Comparison of ENCODE assay signal across 12 mouse cellular contexts in the genomic region with DNA sequence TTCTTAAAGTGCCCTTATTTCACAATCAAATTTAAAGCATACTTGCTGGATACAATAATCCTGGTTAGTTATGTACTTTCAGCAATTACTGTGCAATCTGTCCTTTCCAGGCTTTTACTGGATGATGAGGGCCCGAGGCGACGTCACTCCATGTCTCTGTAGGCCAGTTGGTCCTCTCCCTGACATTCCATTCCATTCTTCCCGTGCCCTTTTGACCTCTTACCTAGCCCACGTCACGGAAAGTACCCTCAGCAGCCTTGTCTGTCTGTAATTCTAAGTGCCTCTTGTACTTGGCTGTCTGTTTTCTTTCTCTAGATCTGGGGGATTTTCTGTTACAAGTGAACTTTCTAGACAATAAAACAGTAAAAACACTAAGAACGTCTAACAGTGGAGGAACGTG.
"Had no signal": no experiment of that assay in that cellular context is flagged by ENCODE, and none has a peak within 500 bp of the region (broad histone marks: within the 10 kb centered on the region; RNA-seq: fewer than 3 reads in every experiment).

No protein-coding gene starts in this region.

- H3K27me3 ChIP-seq: limb, embryonic 13.5 days; neural tube, embryonic 13.5 days had no signal

- H3K9me3 ChIP-seq: limb, embryonic 13.5 days; midbrain, embryonic 15.5 days; neural tube, embryonic 13.5 days had no signal

- H3K27ac ChIP-seq: limb, embryonic 13.5 days; liver, embryonic 14.5 days; midbrain, embryonic 15.5 days; neural tube, embryonic 13.5 days had no signal

- H3K4me3 ChIP-seq: limb, embryonic 13.5 days; midbrain, embryonic 15.5 days; neural tube, embryonic 13.5 days had no signal

- H3K36me3 ChIP-seq: limb, embryonic 13.5 days; midbrain, embryonic 15.5 days; neural tube, embryonic 13.5 days had no signal

- DNase-seq: kidney, adult 11 months; kidney, postnatal 14 days; left cerebral cortex, postnatal 4 days; retina, postnatal 1 day; right cerebral cortex, postnatal 4 days; spleen, adult 18-20 months; thymus, adult 18-20 months; thymus, postnatal 14 days had no signal
